Mouse (Mus musculus) heart, postnatal 14 days (tissue): ENCODE measurements around the gene Tekt4. TPM values are rescaled to one million over a fixed set of nuclear protein-coding genes. Genes with fewer than 3 reads are reported as not detected.
A peak's percentile ranks its signal among the peaks of the same experiment; 100 is the strongest.

ENCODE experiments used
- DNase-seq, 2 experiments: peaks; one replicate each; pipeline ENCODE4 v3.0.0; 2021 to 2022
- intact Hi-C: fragments of 180-260 bp; cut with DNase I; formaldehyde crosslinking; loops from one replicate; pipeline ENCODE4 v1.15.1; 2025
- long read RNA-seq, 2 experiments: library from polyadenylated mRNA; stranded (forward); transcript quantifications; one replicate each; pipeline ENCODE4 v2.0.0; 2021
- total RNA-seq, 2 experiments: library from RNA; stranded (reverse); gene quantifications; 2 replicates each; pipeline ENCODE4 v1.2.3; 2021

Gene Tekt4
- under 1 TPM in 1 of 2 experiments, not detected in 1; 0.50 TPM for total RNA-seq
- long read RNA-seq, experiment 1: 0 reads
- long read RNA-seq, experiment 2: 0 reads

GRCm38 (mm10) chr17:25454272-25454671 is at the start of gene Tekt4:
Tekt4 (plus strand) TSS chr17:25454615.
- intact Hi-C loops: no loop called here
- DNase-seq: no peak

GRCm38 (mm10) chr17:25405224-25405895 is 49.1 kb upstream of the Tekt4 start:
- no peak for DNase-seq
- intact Hi-C loops: no loop called here

- intact Hi-C loops: no loop called here
- DNase-seq: no peak
Observed at GRCm38 (mm10) chr17:25406011-25406441, 48.4 kb upstream of the Tekt4 start.

GRCm38 (mm10) chr17:25407352-25407751 is 47.1 kb upstream of the Tekt4 start:
- intact Hi-C loops: no loop called here
- no peak for DNase-seq

GRCm38 (mm10) chr17:25408302-25408999 is 46.0 kb upstream of the Tekt4 start:
- intact Hi-C loops: no loop called here
- no peak for DNase-seq

GRCm38 (mm10) chr17:25409621-25410020 is 44.8 kb upstream of the Tekt4 start:
- intact Hi-C loops: no loop called here
- DNase-seq: no peak

GRCm38 (mm10) chr17:25410180-25410579 is 44.2 kb upstream of the Tekt4 start:
- DNase-seq: no peak
- intact Hi-C loops: no loop called here

DNA sequence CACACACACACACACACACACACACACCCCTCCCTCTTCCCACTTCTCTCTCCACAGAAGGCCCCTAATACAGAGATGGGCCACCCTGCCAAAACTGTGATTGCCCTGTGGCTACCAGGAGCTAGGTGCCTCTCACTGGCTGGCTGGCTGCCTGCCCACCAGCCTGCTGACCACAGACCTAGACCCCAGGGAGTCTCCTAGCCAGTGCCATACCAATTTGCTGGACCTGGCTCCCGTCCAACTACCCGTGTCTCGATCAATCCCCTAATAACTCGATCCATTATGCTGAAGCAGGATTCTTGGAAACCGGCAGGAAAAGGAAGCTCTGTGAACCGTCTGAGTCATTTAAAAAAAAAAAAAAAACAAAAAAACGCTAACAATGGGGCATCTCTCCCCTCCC is 43.6 kb upstream of the Tekt4 start:
- DNase-seq: no peak
- intact Hi-C loops: no loop called here

DNA sequence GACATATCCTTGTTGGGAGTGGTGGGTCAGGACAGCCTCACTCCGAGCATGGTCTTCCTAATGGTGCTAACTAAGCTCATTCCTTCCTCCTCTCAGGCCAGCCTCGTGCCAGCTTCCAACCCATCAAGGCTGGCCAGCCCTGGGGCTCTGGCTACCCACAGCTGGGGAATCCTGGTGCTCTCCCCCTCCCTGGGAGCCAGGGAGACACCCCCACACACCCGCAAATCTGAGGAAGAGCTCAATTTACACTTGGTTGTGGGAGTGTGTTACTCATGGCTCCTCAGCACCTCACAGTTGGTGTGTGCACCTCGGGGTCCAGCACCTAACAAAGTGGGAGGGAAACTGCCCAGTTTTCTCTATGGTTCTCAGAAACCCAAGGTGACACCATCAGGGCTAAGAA is 43.2 kb upstream of the Tekt4 start:
- intact Hi-C loops: no loop called here
- DNase-seq: no peak

DNA sequence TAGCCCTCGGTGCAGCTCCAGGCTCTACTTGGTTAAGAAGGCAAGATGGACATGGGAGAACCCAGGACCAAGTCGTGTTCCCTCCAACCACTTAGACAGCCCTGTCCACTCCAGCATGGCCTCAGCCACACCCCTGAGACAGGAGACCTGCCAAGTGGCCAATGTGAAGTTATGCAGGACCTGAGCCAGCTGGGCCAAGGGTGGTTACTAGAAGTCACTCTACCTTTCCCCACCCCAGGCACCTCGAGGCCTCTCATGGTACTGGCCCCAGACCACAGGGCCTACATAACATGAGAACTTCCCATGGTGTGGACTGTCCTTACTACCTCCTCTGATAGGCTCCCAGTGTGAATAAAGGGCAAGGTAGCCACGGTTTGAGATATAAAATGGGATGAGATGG is 40.2 kb upstream of the Tekt4 start:
- intact Hi-C loops: no loop called here
- peak; percentile 42 to 77 for DNase-seq

- DNase-seq: no peak
- intact Hi-C loops: no loop called here
Observed at GRCm38 (mm10) chr17:25414917-25415316, 39.5 kb upstream of the Tekt4 start.

DNA sequence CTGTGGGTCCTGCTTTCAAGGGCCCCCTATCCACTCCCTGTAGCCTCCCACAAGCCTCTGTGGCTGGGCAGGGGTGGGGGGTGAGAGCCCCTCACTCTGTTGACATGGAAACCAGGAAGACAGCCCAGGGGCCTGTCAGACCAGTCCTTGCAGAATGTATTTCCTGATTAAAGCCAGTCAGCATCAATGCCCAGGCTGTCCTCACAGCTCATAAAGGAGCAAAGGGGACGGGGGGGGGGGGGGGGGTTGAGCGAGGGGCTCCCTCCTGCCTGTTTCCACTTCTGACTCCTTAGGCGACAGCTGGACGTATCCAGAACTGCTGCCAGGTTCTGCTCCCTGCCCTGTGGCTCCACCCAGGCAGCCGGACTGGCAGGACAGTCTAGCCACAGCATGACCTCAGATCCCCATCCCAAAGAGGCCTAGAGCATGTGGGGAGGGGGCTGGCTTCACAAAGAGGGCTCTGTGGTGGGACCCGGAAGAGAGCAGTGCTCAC is 38.9 kb upstream of the Tekt4 start:
- intact Hi-C loops: no loop called here
- DNase-seq: no peak

DNA sequence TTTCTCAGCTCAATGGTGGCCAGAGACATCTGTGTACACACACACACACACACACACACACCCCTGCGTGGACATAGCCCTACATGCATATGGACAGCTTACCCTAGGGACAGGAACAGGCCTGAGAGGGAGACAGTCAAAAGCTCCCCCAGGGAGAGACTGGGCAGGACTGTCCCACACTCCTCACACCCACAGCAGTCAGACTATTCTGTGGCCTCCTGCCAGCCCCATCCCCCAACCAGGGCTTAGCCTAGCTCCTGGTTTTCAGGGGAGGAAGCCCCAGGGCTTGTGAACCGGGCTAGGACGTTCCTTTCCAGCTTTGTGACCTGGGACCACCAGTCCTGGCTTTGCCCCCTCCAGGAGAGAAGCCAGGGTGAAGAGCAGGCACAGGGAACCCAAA is 38.2 kb upstream of the Tekt4 start:
- intact Hi-C loops: no loop called here
- DNase-seq: peak; percentile 35 to 46

GRCm38 (mm10) chr17:25417990-25418389 is 36.4 kb upstream of the Tekt4 start:
- intact Hi-C loops: no loop called here
- DNase-seq: no peak

GRCm38 (mm10) chr17:25418926-25419325 is 35.5 kb upstream of the Tekt4 start:
- DNase-seq: no peak
- intact Hi-C loops: no loop called here

DNA sequence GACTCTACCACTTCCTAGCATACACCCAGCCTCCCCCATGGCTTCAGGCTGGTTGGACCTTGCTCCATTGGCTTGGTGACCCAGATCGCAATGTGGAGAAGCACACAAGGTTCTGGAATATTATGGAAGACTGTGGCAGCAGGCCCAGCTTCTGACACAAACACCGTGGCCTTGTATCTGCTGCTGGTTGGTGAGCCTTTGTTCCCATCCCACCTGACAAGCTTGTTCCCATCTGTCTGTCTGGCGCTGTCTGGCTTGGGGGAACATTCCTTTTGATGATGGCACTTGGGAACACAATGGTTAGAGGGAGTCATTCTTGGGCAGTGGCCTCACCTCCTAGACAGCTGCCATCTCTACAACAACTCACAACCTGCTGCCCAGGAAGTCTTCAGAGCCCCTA is 33.4 kb upstream of the Tekt4 start:
- no peak for DNase-seq
- intact Hi-C loops: no loop called here

DNA sequence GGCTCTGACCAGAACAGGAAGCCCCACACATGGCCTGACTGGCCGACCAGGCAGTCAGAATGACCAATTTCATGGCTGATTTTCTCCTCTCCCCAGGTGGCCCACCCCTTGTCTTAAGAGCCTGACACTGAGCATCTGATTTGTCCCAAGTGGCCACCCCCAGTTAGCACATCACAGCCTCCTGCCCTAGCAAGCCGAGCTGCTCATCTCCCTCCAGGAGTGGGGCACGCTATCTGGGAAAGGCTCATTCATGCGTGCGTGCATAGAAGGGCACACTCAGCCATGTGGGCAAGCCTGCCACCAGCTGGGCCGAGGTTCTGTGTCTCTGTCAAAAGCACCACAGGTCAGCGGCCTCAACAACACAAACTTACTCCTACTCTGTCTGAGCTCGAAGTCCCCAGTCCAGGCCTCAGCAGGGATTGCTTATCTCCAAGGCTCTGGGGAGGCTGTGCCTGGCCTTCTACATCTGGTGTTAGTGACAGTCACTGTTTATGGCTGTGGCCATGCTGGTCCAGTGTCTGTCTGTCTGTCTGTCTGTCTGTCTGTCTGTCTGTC is 29.8 kb upstream of the Tekt4 start:
- intact Hi-C loops: no loop called here

DNA sequence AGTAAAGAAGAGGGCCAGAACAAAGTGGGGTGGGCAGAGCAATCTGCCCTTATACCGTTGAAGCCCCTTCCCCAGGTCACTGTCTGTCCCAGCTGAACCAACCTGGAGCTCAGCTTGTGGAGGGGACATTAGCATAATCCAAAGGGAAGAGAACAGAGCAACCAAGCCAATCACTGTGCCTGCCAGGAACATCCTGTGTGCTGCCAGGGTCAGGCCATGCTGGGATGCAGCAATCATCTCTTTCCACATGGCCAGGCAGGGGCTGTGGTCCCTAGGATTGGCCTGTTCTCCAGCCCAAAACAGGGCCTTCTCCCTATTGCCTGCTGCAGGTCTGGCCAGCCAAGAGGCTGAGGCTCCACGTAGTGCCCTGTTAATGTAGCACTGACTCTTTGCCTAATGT is 28.4 kb upstream of the Tekt4 start:
- DNase-seq: no peak
- intact Hi-C loops: no loop called here

More for the DNA sequence above, 29.8 kb upstream of the Tekt4 start:
- DNase-seq: no peak

GRCm38 (mm10) chr17:25427441-25427840 is 27.0 kb upstream of the Tekt4 start:
- peak; percentile 39 to 62 for DNase-seq
- intact Hi-C loops: no loop called here

GRCm38 (mm10) chr17:25429240-25429639 is 25.2 kb upstream of the Tekt4 start:
- DNase-seq: no peak
- intact Hi-C loops: no loop called here

DNA sequence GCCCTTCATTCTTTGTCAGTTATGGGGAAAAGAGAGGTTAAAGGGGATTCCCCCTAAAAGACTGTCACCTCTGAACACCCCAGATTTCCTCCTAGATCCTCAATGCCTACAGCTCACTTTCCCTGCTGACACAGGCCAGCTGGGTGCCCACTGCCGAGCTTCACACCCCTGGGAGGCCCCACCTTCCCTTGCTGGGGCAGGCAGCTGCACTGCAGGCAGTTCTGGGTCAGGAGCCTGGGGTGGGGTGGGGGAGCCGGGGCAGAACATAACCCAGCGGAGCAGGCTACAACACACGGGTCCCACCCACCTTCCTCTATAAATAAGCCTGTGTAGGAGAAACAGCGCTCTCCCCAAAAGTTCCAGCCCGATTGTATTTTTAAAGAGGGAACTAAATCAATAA is 24.5 kb upstream of the Tekt4 start:
- intact Hi-C loops: loop anchor here (5.0 kb wide), 1 partner anchor 33 kb away; no protein-coding TSS in a partner anchor
- DNase-seq: no peak
